Mouse (Mus musculus) c-Kit-positive CD71-positive TER-119-positive erythroid progenitor cells, embryonic 14.5 days (primary cell): ENCODE results near the gene Gli1.

Source experiments
- DNase-seq: peaks from one replicate; pipeline ENCODE4 v3.0.0-alpha.2; 2013; ENCODE audit warnings: low spot score

Gli1 gene

GRCm38 (mm10) chr10:127341891-127342639, at the start of gene Gli1:
TSS of gene Gli1 (minus strand) at chr10:127341974.
- DNase-seq, result peak; percentile 79

DNA sequence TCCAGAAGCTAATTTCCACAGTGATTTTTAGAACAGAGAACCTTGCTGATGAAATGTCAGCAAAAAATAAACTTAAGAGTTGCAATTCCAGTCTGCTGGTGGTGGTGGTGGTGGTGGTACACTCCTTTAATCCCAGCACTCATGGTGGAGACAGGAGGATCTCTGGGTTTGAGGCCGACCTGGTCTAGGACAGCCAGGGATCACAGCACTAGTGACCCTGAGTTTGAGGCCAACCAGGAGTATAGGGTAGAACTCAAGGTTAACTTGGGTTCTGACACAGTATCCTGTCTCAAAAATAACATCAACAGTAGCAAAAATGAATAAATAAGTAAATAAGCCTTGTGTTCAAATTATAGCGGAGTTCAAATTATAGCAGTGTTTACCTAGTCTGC, 40.0 kb upstream of the Gli1 start:
- DNase-seq, result no peak

DNA sequence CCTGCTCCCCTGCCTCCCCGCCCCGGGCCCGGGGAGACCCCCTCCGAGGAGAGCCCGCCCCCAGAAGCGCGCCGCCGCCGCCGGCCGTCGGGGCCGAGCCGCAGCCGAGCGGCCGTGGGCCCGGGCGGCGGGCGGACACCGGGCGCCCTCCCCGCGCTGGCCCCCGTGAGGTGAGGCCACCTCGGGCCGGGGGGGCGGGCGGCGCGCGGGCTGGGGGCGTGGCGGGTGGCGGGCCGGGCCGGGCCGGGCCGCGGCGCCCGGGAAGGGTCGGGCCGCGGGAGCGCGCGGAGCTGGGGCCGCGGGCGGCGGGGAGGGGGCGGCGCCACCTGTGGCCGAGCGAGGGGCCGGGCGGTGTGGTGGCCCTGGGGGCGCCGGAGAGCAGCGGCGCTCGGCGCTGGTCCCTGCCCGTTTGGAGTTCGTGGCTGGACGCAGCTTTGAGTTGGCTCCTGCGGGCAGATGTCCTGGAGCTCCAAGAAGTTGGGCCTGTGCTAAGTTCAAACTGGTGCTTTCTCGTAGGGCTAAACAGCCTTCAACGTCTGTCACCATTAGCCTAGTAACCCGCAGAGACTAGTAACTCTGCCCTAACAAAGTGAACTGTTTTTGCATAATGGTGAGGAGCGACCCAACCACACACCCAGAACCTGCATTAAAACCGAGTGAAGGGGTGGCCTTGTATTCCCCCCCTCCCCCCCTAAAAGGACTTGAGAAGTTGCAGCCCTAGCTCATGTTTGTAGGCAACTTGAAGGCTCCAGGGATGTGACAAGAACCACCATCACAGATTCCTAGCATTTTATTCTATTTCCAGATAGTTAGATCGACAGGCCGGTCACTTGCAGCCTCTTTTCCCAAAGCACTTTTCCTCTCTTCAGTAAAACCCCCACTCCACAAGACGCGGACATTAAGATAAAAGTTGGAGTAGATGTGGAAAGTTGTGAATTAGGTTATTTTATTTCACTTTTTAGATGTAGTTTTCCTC, 39.3 kb upstream of the Gli1 start:
- peak; percentile 30 for DNase-seq

- peak; percentile 81 for DNase-seq
Observed at GRCm38 (mm10) chr10:127380251-127380691, 38.5 kb upstream of the Gli1 start, which contains the start of gene R3hdm2. TSS of gene R3hdm2 (plus strand) at chr10:127380327.

DNA sequence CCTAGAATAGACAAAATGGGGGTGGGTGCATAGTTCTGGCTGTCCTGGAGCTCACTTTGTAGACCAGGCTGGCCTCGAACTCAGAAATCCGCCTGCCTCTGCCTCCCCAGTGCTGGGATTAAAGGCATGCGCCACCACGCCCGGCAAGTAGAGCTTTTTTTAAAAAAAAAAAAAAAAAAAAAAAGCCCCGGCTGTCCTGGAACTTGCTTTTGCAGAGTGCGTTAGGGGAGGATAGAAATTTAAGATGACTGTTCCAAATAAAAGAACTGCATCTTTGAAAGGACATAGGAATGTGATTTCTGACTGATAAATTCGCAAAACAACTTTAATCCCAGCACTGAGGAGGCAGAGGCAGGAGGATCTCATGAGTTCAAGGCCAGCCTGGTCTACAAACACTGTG, 37.9 kb upstream of the Gli1 start:
- no peak for DNase-seq

GRCm38 (mm10) chr10:127377700-127378099, 35.9 kb upstream of the Gli1 start:
- no peak for DNase-seq

GRCm38 (mm10) chr10:127371023-127371422, 29.2 kb upstream of the Gli1 start:
- no peak for DNase-seq

GRCm38 (mm10) chr10:127369834-127370820, 28.4 kb upstream of the Gli1 start, which contains the start of gene Inhbc:
TSS of gene Inhbc (minus strand) at chr10:127370431.
- DNase-seq, result no peak

- no peak for DNase-seq
Observed at GRCm38 (mm10) chr10:127368273-127368672, 26.5 kb upstream of the Gli1 start.

- DNase-seq, result no peak
Observed at GRCm38 (mm10) chr10:127367116-127367515, 25.3 kb upstream of the Gli1 start.

GRCm38 (mm10) chr10:127360714-127361113, 18.9 kb upstream of the Gli1 start:
- DNase-seq, result no peak

DNA sequence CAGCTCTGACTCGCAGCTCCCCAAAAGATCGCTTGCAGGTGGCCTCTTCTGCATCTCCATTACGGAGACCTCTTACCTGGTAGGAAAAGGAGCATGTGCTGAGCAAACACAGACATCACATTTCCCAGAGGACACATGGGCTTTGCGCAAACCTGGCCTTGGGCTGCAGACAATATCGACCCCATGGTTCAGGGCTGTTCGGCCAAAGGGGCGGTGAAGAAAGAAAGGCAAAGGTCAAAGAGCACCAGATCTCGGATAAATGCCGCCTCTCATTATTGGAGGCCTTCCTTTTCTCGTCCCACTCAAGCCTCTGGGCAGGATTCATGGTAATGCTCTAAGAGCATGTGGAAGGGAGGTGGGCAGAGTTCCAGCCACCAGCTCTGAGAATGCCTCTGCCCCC, 13.6 kb upstream of the Gli1 start:
- no peak for DNase-seq

DNA sequence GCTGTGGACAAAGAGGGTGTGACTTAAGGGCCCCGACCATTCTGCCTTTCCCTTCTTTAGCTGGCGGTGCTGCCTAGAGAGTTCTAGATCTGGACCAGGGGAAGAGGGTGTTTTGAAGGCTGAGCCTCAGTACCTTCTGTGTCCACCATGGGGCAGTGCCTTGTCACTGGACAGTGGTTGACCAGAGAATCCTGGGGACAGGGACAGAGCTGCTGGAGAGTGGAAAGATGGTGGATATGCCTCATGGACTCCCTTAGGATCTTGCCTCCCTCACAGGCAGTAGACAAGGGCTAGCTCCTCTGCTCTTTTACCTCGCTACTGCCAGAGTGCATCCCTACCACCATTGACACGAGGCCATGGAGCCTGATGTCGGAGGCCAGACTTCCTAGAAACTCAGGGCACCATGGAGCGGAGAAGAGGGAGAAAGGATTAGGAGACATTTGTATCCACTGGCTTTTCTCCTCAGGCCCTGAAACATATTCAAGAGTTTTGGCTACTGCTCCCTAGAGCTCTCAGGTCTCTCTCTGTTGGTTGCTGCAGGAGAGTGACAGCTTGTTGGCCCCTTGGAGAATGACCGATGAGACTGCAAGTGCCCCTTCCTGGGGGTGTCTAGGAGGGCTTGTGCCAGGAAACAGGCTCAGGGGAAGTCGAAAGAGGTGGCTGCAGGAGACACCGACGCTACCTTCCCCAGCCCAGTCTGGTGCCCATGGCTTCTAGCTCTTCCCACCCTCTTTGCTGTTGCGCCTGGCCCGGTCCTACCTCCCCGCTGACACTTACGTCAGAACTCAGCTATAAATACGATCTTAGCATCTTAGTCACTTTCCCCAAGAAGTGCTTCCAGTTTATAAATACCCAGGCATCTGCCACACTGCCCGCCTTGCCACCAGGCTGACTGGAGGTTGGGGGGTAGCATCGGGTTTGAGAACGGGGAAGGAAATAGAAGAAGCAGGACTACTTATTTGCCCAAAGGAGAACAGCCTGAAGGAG, 12.4 kb upstream of the Gli1 start, which contains the start of gene Inhbe:
TSS of gene Inhbe (minus strand) at position 503 of the 987 bp plus-strand sequence.
- no peak for DNase-seq

DNA sequence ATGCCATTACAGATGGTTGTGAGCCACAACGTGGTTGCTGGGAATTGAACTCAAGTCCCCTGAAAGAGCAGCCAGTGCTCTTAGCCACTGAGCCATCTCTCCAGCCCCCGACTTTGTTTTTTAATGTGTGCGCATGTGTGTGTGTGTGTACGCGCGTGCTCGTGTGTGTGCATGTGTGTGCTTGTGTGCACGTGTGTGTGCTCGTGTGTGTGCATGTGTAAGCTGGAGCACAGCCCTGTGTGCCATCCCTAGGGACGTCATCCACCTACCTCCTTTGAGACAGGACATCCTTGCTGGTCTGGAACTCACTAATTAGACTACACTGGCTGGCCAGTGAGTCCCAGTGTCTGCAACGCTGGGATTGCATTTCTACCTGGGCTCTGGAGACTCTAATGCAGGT, 11.0 kb upstream of the Gli1 start:
- DNase-seq, result no peak

GRCm38 (mm10) chr10:127352187-127352586, 10.4 kb upstream of the Gli1 start:
- DNase-seq, result no peak

DNA sequence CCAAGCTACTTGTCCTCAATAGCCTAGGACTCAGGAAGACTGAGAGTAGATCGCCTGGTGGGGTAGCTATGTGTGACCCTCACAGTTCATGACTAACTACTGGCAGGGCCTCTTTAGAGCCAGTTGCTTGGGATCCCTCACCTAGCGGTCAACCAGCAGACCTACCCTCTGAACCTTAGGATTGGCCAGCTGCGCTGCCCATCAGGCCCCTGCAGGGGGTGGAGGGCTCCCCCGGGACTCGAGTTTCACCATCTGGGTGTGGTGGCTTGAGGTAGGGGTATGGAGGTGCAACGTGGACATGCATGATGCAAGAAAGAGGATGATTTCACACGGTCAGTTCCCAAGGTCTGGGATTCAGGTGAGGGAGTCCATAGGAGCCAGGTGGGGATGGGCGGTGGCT, 9.9 kb upstream of the Gli1 start:
- no peak for DNase-seq

GRCm38 (mm10) chr10:127351285-127351595, 9.5 kb upstream of the Gli1 start:
- DNase-seq, result no peak

GRCm38 (mm10) chr10:127350594-127351284, 9.0 kb upstream of the Gli1 start:
- DNase-seq, result peak; percentile 23

DNA sequence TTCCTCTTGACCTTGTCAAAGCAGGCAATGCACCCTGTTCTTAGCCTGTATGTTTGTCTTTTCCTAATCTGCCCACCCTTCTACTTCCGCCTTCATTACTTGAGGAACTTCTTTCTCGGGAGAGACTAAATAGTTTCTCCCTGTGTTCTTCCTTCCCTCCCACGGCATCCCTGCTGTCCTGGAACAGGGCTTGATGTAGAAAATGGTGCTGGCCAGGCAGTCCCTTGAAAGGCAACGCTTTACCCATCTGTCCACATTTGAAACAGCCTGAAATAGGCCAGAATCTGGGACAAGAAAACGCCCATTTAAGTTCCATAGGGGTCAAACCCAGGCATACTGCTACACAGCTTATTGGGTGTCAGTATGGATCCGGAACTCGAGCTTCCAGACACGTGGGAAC, 8.0 kb upstream of the Gli1 start:
- DNase-seq, result no peak

- DNase-seq, result no peak
Observed at GRCm38 (mm10) chr10:127348957-127349356, 7.2 kb upstream of the Gli1 start.
